Mouse (Mus musculus) cerebellum, adult 2 months (tissue): ENCODE data around the gene Dlgap3. TPM values are rescaled to one million over a fixed set of nuclear protein-coding genes. Genes with fewer than 3 reads are reported as not detected.

Experiments used
- DNase-seq, 2 experiments: peaks; one replicate each; pipeline ENCODE4 v3.0.0; 2021
- H3K27ac ChIP-seq: fragments of 200-500 bp; 2 replicates; pipeline ENCODE4 v1.5.1; 2012; ENCODE audit warnings: low read length, control low read depth, inconsistent platforms; ENCODE audit not compliant: insufficient read depth
- H3K27me3 ChIP-seq: fragments of 200-500 bp; 2 replicates; pipeline ENCODE4 v1.6.1; 2012; ENCODE audit warnings: inconsistent platforms, mild to moderate bottlenecking, low read length, moderate library complexity; ENCODE audit not compliant: control insufficient read depth, insufficient read depth
- H3K4me1 ChIP-seq: fragments of 200-500 bp; 2 replicates; pipeline ENCODE4 v1.6.1; 2011; ENCODE audit warnings: low read length; ENCODE audit not compliant: control insufficient read depth, insufficient read depth
- H3K4me3 ChIP-seq: fragments of 200-500 bp; replicated peaks from 2 replicates; pipeline ENCODE3; 2011; ENCODE audit warnings: mild to moderate bottlenecking, low read depth, low read length, control low read depth; ENCODE audit not compliant: insufficient read depth
- CTCF ChIP-seq: fragments of 200-500 bp; IDR thresholded peaks from 2 replicates; pipeline ENCODE4 v1.5.1; 2011; ENCODE audit warnings: low read depth, mild to moderate bottlenecking, control low read depth, low read length, moderate library complexity, borderline replicate concordance; ENCODE audit not compliant: insufficient read depth
- POLR2A ChIP-seq: fragments of 200-500 bp; IDR thresholded peaks from 2 replicates; pipeline ENCODE4 v1.6.1; 2011; ENCODE audit warnings: low read length, control low read depth, borderline replicate concordance; ENCODE audit not compliant: insufficient read depth
- WGBS: fragments of 180-500 bp; shearing (Covaris S2); methylation state at CpG from one replicate; pipeline ENCODE4 v1.1.7; 2018; 5-methylcytosine and 5-hydroxymethylcytosine counted together
- polyA plus RNA-seq: library from polyadenylated mRNA; depleted of rRNA; stranded (reverse); fragments of >200 nt; gene quantifications from 2 replicates; pipeline ENCODE4 v1.2.3, GENCODE M21; 2012

The Dlgap3 gene
- polyA plus RNA-seq, 1 experiment, result 56.1 TPM

DNA sequence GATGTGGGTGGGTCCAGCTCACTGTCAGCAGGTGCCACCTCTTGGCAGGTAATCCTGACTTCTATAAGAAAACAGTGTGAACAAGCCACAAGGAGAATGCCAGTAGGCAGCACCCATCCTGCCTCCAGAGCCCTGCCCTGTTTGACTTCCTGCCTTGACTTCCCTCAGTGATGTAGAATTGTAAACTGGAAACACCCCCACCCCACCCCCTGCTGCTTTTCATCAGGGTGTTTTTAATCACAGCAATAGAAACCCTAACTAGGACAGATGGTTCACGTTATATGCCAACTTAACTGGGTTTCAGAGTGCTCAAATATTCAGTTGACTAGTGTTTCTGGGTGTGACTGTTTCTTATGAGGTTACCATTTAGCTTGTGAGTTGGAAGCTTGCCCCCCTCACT, 15.7 kb upstream of the Dlgap3 start:
- H3K4me1 ChIP-seq, result no peaks in the 10 kb centered on the region
- DNase-seq, result no peak
- 34% methylated on average over 1 of the region's 1 CpGs for WGBS
- H3K4me3 ChIP-seq, result no peak overlapping the region
- no peak overlapping the region for H3K27ac ChIP-seq
- no peaks in the 10 kb centered on the region for H3K27me3 ChIP-seq
- TF ChIP-seq CTCF (no peak), POLR2A (no peak)

DNA sequence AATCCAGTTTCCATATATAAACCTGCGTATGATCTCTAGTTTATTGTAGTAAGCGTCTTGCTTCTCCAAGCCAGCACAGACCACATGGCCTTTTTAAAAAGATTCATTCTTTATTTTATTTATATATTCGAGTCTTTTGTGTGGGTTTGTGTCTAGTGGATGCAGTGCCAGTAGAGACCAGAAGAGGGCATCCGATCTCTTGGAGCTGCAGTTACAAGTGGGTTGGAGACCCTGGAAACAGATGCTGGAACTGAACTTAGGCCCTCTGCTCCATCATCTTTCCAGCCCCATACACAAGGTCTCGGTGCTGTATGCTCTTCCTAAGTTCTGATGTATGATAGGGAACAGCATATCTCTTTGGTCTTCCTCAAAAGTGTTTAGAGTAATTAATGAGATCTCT, 13.2 kb upstream of the Dlgap3 start:
- Histone ChIP-seq H3K27me3 (no peaks in the 10 kb centered on the region), H3K4me3 (no peak overlapping the region), H3K4me1 (no peaks in the 10 kb centered on the region), H3K27ac (no peak overlapping the region)
- DNase-seq, result no peak
- 60% methylated on average over 5 of the region's 5 CpGs for WGBS
- TF ChIP-seq CTCF, result no peak
- no peak for TF ChIP-seq POLR2A

DNA sequence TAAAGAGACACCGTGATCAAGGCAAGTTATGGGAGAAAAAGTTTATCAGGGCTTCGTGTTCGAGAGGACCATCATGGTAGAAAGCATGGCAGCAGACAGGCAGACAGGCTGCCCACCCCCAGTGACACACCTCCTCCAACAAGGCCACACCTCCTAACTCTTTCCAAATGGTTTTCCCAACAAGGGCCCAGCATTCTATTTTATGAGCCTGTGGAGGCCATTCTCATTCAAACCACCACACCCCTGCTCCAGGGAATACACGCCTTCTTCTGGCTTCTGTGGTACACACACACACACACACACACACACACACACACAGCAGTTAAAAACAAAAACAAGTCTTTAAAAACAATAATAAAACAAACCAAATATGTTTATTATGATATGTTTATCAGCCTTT, 11.3 kb upstream of the Dlgap3 start:
- DNase-seq, result no peak
- Histone ChIP-seq H3K4me3 (no peak overlapping the region), H3K4me1 (no peaks in the 10 kb centered on the region), H3K27ac (no peak overlapping the region), H3K27me3 (no peaks in the 10 kb centered on the region)
- WGBS, result 89% methylated on average over 4 of the region's 4 CpGs
- TF ChIP-seq POLR2A (no peak), CTCF (no peak)

DNA sequence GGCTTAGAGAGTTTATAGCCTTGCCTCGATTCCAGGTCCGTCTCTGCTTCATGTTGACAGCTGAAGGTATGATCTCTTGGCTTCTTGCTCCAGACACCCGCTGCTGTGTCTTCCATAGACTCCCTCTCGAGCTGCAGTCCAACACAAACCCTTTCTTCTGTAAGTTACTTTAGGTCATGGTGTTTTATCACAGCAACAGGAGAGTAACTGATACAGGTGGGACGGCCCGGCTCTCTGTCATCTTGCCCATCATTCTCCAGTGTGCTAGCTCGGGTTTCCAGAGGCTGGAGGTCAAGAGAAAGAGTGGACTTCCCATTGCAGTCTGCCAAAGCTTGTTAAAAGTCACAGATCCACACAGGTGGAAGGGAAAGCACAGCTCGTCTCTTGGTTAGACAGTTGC, 5.1 kb upstream of the Dlgap3 start:
- TF ChIP-seq CTCF, result no peak
- TF ChIP-seq POLR2A, result no peak
- Histone ChIP-seq H3K27ac (no peak overlapping the region), H3K4me1 (no peaks in the 10 kb centered on the region), H3K27me3 (no peaks in the 10 kb centered on the region), H3K4me3 (no peak overlapping the region)
- DNase-seq, result no peak
- 67% methylated on average over 8 of the region's 8 CpGs for WGBS

DNA sequence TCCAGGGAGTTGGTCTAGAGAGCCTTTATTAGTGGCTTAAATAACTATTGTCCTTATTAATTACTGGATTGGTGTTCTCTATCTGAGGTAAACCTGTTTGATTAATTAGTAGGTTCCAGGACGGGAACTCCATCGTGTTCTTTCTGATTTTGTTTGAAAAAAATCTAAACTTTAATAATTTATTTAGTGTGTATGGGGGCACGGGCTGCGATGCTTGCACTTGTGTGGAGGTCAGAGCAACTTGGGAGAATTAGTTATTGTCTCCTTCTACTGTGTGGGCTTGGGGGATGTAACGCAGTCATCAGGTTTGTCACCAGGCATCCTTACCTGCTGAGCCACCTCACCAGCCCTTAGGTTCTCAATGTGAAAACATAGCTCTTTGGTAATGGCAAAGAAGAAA, 1.9 kb upstream of the Dlgap3 start:
- Histone ChIP-seq H3K27me3 (no peaks in the 10 kb centered on the region), H3K4me3 (no peak overlapping the region), H3K27ac (no peak overlapping the region), H3K4me1 (peaks cover 21% of the 10 kb centered on the region)
- 86% methylated on average over 5 of the region's 5 CpGs for WGBS
- DNase-seq, result no peak
- no peak for TF ChIP-seq CTCF
- TF ChIP-seq POLR2A, result no peak

DNA sequence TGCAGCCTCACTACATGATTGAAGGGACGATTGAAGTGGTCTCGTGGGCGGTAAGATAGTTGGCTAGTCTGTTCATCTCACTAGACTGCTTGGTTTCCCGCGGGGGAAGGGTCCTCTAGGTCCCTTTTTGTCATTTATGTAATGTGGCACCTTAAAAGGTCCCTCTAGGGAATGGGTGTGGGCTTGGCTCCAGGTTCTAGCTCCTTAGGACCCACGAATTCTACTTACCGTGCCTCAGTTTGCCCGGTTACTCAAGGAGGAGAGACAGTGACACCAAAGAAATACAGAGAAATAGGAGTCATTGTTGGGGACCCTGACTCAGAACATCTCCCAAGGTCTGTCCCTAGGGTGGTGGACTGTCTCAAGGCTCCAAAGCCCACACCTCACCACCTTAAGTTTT, 1.3 kb upstream of the Dlgap3 start:
- Histone ChIP-seq H3K4me1 (peaks cover 28% of the 10 kb centered on the region), H3K27me3 (no peaks in the 10 kb centered on the region), H3K27ac (0 out of 2 replicates have a peak overlapping the region, but pooled peaks have one; percentile 40), H3K4me3 (peak overlapping the region; percentile 98)
- 17% methylated on average over 8 of the region's 8 CpGs for WGBS
- no peak for TF ChIP-seq CTCF
- no peak for TF ChIP-seq POLR2A
- DNase-seq, result no peak

DNA sequence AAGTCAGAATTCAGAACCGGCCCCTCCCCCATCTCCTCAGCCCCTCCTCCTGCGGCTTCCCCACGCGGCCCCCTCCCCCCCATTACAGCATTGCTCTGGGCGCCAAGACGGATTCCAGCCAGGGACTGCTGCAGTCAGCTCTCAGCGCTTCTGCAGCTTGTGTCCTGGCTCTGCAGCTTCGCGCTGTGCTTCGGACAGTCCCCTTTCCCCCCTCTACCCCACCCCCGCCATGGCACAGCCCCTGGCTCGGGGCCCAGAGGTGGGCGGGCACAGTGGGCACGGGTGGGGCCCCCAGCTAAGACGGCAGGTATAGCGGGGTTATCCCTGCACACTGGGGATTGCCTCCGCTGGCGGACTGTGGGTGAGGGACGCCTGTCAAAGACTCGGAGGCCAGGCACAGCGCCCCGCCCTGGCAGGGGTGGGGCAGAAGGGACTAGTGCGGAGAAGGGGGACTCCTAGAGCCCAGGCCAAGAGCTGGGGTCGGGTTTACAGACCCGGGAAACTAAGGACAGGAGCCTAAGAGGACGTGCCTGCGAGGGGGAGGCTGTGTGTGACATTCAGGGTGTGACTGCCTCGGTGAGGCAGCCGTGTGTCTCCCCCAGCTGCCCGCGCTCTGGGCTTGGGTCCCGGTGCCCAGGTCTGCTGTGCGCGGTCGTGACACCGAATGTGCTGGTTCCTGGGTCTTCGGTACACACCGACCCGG, 642 bp upstream of the Dlgap3 start:
- peak overlapping the region; percentile 98 for H3K4me3 ChIP-seq
- peak overlapping the region; percentile 100 for H3K27ac ChIP-seq
- peak; percentile 80 to 88 for DNase-seq
- H3K27me3 ChIP-seq, result no peaks in the 10 kb centered on the region
- WGBS, result 1% methylated on average over 39 of the region's 39 CpGs
- peaks cover 34% of the 10 kb centered on the region for H3K4me1 ChIP-seq
- TF ChIP-seq POLR2A (no peak), CTCF (no peak)

DNA sequence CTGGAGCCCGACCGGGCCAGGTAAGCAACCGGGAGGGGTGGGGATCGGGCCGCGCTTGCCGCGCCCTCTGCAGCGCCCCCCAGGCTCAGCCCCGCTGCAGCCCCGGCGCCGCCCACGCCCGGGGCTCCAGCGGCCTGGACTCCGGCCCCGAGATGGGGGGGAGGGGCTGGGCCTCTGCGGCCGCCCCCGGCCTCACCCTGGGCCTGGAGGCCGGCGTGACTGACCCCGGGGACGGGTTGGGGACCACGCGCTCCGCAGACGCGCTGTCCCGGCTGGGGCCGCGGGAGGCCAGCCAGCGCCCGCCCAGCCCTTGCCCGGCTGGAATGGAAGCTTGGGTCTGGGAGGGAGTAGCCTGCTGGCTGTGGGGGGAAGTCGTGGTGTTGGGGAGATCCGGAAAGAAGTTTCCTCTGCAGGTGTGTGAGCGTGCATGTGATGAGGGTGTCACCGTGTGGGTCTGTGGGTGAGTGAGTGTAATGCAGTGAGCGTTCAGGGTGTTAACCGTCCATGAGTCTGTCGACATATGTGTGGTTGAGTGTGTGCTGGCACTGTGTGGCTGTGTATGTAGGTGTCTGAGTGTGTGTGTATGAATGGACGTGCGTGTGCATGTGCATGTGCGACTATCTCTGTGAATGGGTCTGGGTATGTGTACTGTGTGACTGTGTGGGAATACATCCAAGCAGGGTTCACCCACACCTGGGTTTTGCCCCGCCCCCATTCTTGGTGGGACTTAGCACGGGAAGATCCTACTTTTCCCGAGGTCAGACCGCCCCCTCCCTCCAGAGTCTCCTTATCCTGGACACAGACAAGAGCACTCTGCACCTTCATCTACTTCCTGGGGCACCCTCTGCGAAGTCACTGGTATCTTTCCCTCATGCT, 580 bp downstream of the Dlgap3 start:
- WGBS, result 2% methylated on average over 46 of the region's 51 CpGs
- peaks cover 39% of the 10 kb centered on the region for H3K4me1 ChIP-seq
- DNase-seq, result peak; percentile 60 to 73
- no peak for TF ChIP-seq CTCF
- TF ChIP-seq POLR2A, result no peak
- H3K4me3 ChIP-seq, result peak overlapping the region; percentile 100
- H3K27ac ChIP-seq, result peak overlapping the region; percentile 100
- no peaks in the 10 kb centered on the region for H3K27me3 ChIP-seq

DNA sequence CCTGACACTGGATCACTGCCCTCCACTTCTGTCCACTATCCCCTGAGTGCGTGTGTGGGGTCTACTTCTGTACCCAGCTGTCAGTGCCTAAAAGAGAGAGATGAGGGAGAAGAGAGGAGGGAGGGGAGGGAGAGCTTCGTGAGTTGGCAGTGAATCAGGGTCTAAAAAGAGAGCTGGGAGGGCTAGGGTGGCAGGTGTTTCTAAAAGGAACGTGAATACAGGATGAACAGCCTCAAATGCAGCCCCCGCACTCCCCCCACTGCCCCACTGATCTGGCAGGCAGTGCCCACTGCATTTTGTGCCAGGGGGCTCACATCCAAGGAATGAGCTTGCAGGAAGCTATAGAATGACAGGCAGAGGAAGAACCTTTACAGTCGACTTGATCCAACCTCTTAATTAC, 1.9 kb downstream of the Dlgap3 start:
- peak overlapping the region; percentile 73 for H3K27ac ChIP-seq
- H3K4me3 ChIP-seq, result peak overlapping the region; percentile 55
- 7% methylated on average over 5 of the region's 5 CpGs for WGBS
- no peaks in the 10 kb centered on the region for H3K27me3 ChIP-seq
- peak; percentile 78 to 84 for DNase-seq
- no peak for TF ChIP-seq POLR2A
- TF ChIP-seq CTCF, result no peak
- peaks cover 45% of the 10 kb centered on the region for H3K4me1 ChIP-seq
